Mouse (Mus musculus): ENCODE data around the gene Arhgap1.
"Not testable (repeated sequence)": the region's sequence is repeated elsewhere in the genome, so short reads cannot be mapped to it uniquely, and the experiment has no call there.

DNA sequence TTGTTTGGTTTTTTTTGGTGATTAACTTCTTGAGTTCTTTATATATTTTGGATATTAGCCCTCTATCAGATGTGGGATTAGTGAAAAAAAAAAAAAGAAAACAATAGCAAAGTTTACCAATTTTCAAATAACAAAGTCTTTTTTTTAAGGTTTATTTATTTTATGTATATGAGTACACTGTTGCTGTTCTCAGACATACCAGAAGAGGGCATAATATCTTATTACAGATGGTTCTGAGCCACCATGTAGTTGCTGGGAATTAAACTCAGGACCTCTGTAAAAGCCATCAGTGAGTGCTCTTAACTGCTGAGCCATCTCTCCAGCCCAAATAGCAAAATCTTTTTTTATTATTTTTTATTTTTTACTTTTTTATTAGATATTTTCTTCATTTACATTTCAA is 40.3 kb upstream of the Arhgap1 start:
- not testable (repeated sequence) for TF ChIP-seq GATA1 (IDR thresholded peaks at IDR 0.05; ENCODE audit: borderline replicate concordance, low read length); CTCF (IDR thresholded peaks at IDR 0.05; ENCODE audit: low read depth, low read length)

All from G1E (cell line).